Mouse (Mus musculus) lung, postnatal 0 days (tissue): ENCODE measurements around the gene Cklf. TPM values are rescaled to one million over a fixed set of nuclear protein-coding genes. Genes with fewer than 3 reads are reported as not detected.
A peak's percentile ranks its signal among the peaks of the same experiment; 100 is the strongest.
"Not testable (repeated sequence)": the region's sequence is repeated elsewhere in the genome, so short reads cannot be mapped to it uniquely, and the experiment has no call there.

Experiments
- ATAC-seq: fragments of 200-750 bp; cut with Nextera tagmentation; 2 replicates; pipeline ENCODE4 v1.8.0; 2017; ENCODE audit warnings: moderate library complexity
- DNase-seq: peaks from one replicate; pipeline ENCODE4 v3.0.0-alpha.2; 2016; ENCODE audit warnings: low spot score
- H3K27ac ChIP-seq: fragments of 300-500 bp; sonication (generic); 2 replicates; pipeline ENCODE4 v1.5.1; 2014; ENCODE audit warnings: antibody characterized with exemption, mild to moderate bottlenecking, low read length, mixed read lengths
- H3K27me3 ChIP-seq: fragments of 300-500 bp; sonication (generic); replicated peaks from 2 replicates; pipeline ENCODE4 v1.6.1; 2014; ENCODE audit warnings: low read length, mixed read lengths; ENCODE audit not compliant: insufficient read depth
- H3K36me3 ChIP-seq: fragments of 300-500 bp; sonication (generic); 2 replicates; pipeline ENCODE4 v1.6.1; 2014; ENCODE audit warnings: low read length, mixed read lengths; ENCODE audit not compliant: insufficient read depth
- H3K4me1 ChIP-seq: fragments of 300-500 bp; sonication (generic); 2 replicates; pipeline ENCODE4 v1.6.1; 2014; ENCODE audit warnings: antibody characterized with exemption, low read depth, low read length, mixed read lengths; ENCODE audit not compliant: insufficient read depth
- H3K4me2 ChIP-seq: fragments of 300-500 bp; sonication (generic); replicated peaks from 2 replicates; pipeline ENCODE4 v1.6.1; 2014; ENCODE audit warnings: low read depth, mild to moderate bottlenecking, low read length, moderate library complexity, mixed read lengths
- H3K4me3 ChIP-seq: fragments of 300-500 bp; sonication (generic); 2 replicates; pipeline ENCODE4 v1.5.1; 2014; ENCODE audit warnings: low read depth, low read length
- H3K9ac ChIP-seq: fragments of 300-500 bp; sonication (generic); replicated peaks from 2 replicates; pipeline ENCODE4 v1.6.1; 2014; ENCODE audit warnings: low read depth, mild to moderate bottlenecking
- H3K9me3 ChIP-seq: fragments of 300-500 bp; sonication (generic); 2 replicates; pipeline ENCODE4 v1.6.1; 2016; ENCODE audit warnings: low read length, mixed read lengths
- CTCF ChIP-seq: IDR thresholded peaks from 2 replicates; pipeline ENCODE4 v1.5.1; 2016; ENCODE audit warnings: antibody characterized with exemption, mild to moderate bottlenecking
- EP300 ChIP-seq: IDR thresholded peaks from 2 replicates; pipeline ENCODE4 v1.6.1; 2016; ENCODE audit warnings: antibody characterized with exemption, mild to moderate bottlenecking, control low read depth
- WGBS: fragments of 180-500 bp; shearing (Covaris S2); extraction: QIAGEN DNeasy Blood & Tissue Kit; methylation state at CpG from one replicate; pipeline ENCODE4 v1.1.7; 2014; 5-methylcytosine and 5-hydroxymethylcytosine counted together
- polyA plus RNA-seq: library from polyadenylated mRNA; unstranded; fragments of >200 nt; fragmentation: Nextera tagmentation; extraction: Ambion mirVana; gene quantifications from 2 replicates; pipeline ENCODE4 v1.2.1, GENCODE M21; 2015

Gene Cklf
- polyA plus RNA-seq, 1 experiment from 2014 or later = 29.2 TPM

DNA sequence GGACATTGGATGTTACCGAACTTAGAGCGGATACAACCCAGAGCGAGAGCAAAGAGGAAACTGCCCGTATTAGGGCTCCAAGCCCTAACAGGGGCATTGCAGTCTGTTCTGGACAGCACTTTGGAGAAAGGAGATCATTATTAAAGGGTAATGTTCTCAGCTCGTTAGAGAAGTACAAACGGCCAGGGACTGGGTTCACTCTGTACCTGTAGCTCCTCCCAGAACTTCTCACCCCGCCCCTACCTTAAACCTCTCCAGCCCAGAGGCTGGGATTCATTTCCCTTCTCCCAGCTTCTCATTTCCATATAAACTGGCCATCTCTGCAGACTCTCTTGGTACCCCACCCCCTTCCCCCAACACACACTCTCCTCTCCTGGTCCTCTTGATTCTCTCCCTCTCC lies 800 bp downstream of the Cklf start:
- Histone ChIP-seq H3K4me2 (peak overlapping the region; percentile 87), H3K9me3 (no peaks in the 10 kb centered on the region), H3K9ac (peak overlapping the region; percentile 48; the same call in 1 of the 2 replicates), H3K4me3 (peak overlapping the region; percentile 64), H3K27me3 (no peaks in the 10 kb centered on the region), H3K27ac (no peak overlapping the region), H3K36me3 (no peaks in the 10 kb centered on the region), H3K4me1 (peaks cover 4% of the 10 kb centered on the region; the same call in 1 of the 2 replicates)
- ATAC-seq (no peak), DNase-seq (peak; percentile 54)
- WGBS = under 1% methylated on average over 7 of the region's 7 CpGs
- TF ChIP-seq CTCF (no peak), EP300 (no peak)

- Histone ChIP-seq H3K36me3 (peaks cover 3% of the 10 kb centered on the region; the same call in 1 of the 2 replicates), H3K9me3 (no peaks in the 10 kb centered on the region), H3K4me2 (no peak overlapping the region), H3K27me3 (no peaks in the 10 kb centered on the region), H3K27ac (no peak overlapping the region), H3K9ac (no peak overlapping the region), H3K4me1 (peaks cover 4% of the 10 kb centered on the region; the same call in 1 of the 2 replicates), H3K4me3 (no peak overlapping the region)
- 86% methylated on average over 3 of the region's 3 CpGs for WGBS
- DNase-seq (no peak), ATAC-seq (no peak)
- TF ChIP-seq CTCF (peak; percentile 59), EP300 (no peak)
Measured at GRCm38 (mm10) chr8:104253016-104253415, 2.4 kb downstream of the Cklf start.

GRCm38 (mm10) chr8:104261802-104262201 lies 11.1 kb downstream of the Cklf start:
- peaks cover 18% of the 10 kb centered on the region; the same call in 1 of the 2 replicates for H3K36me3 ChIP-seq
- H3K4me2 ChIP-seq, H3K9ac ChIP-seq, H3K4me1 ChIP-seq, H3K27ac ChIP-seq, H3K27me3 ChIP-seq, DNase-seq, H3K9me3 ChIP-seq, H3K4me3 ChIP-seq, ATAC-seq: not testable (repeated sequence)
- 96% methylated on average over 5 of the region's 5 CpGs for WGBS

DNA sequence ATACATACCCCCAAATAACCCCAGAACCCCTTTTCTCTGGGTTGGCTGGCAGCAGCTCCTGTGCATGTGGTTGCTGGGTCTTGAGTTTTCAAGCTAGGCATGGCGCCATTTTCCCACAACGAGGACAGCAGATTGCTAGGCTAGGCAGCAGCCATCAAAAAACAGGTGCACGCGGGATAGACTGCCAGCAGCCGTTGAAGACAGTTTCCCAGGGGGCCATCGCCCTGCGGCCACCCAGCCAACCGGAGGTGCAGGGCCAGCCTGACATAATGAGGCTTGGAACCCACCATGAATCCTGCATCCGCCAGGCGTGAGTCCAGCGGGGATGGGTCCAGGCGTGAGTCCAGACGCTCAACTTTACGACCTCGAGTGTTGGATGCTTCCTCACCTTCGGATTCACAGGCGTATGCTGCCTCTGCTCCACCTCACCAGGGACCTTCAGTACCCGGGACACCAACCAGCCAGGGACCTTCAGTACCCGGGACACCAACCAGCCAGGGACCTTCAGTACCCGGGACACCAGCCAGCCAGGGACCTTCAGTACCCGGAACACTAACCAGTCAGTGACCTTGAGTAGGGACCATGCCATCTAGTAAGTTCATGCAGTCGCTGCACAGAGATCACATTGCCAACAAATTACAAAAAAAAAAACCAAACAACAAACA lies 13.7 kb downstream of the Cklf start:
- H3K4me3 ChIP-seq, H3K4me2 ChIP-seq, H3K9me3 ChIP-seq, H3K27ac ChIP-seq, H3K9ac ChIP-seq, H3K4me1 ChIP-seq, H3K27me3 ChIP-seq, H3K36me3 ChIP-seq, DNase-seq, ATAC-seq: not testable (repeated sequence)
- 98% methylated on average over 22 of the region's 22 CpGs for WGBS

- no peak for ATAC-seq
- no peak for TF ChIP-seq CTCF
- TF ChIP-seq EP300 = no peak
- Histone ChIP-seq H3K36me3 (peaks cover 5% of the 10 kb centered on the region; the same call in 1 of the 2 replicates), H3K27ac (no peak overlapping the region), H3K9ac (no peak overlapping the region), H3K4me3 (no peak overlapping the region), H3K4me2 (no peak overlapping the region), H3K27me3 (no peaks in the 10 kb centered on the region), H3K4me1 (no peaks in the 10 kb centered on the region), H3K9me3 (no peaks in the 10 kb centered on the region)
- DNase-seq = no peak
Measured at GRCm38 (mm10) chr8:104268368-104268767, 17.7 kb downstream of the Cklf start.

DNA sequence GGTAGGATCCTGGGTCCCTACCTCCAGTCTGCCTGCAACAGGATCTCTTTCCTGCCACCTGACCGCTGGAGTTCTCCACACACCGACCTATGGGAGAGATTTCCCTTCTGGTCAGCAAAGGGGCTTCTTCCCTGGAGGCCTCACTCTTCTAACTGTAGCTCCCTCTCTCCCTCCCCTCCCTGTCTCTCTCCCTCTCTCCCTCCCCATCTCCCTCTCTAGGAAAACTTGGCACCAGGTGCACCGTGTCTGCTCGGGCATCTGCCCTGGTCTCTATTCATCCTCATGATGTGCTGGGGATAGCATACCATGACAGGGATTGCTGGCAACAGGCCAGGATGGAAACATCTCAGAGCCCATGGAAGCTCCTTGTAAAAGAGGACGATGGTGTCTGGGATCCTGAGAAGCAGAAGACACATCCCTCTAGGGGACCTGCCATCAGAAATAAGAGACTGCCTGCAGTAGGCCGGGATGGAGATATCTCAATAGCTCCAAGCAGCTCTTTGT lies 18.3 kb downstream of the Cklf start:
- 80% methylated on average over 6 of the region's 6 CpGs for WGBS
- no peaks in the 10 kb centered on the region for H3K9me3 ChIP-seq
- no peak overlapping the region for H3K9ac ChIP-seq
- no peak overlapping the region for H3K27ac ChIP-seq
- no peaks in the 10 kb centered on the region for H3K4me1 ChIP-seq
- no peak overlapping the region for H3K4me2 ChIP-seq
- H3K27me3 ChIP-seq = no peaks in the 10 kb centered on the region
- H3K36me3 ChIP-seq = peaks cover under 1% of the 10 kb centered on the region; the same call in 1 of the 2 replicates
- TF ChIP-seq EP300 (no peak), CTCF (no peak)
- no peak for ATAC-seq
- H3K4me3 ChIP-seq = no peak overlapping the region
- DNase-seq = no peak

DNA sequence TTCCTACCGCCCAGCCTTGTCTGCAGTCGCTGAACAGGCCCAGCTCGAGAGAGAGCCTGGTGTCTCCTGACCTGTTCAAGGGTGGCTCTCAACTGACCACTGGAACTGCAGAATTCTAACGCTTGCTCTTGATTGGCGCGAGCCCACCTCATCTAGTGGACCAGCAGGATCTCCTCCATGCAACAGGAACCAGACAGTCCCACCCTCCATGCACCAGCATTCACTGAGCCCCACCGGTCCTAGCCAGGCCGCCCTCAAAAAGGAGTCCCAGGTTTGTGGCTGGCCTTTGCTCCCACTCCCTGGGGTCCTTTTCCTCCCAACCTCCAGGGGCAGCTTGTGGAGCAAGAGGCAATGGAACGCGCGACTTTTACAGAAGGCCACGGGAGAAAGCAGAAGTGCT lies 42.4 kb downstream of the Cklf start, which contains the start of gene Cmtm2a:
TSS of gene Cmtm2a (minus strand) at position 101 of the 400 bp plus-strand sequence.
- not testable (repeated sequence) for DNase-seq, ATAC-seq, H3K4me3 ChIP-seq, H3K9ac ChIP-seq, H3K4me1 ChIP-seq, H3K27me3 ChIP-seq, H3K4me2 ChIP-seq, H3K36me3 ChIP-seq, H3K9me3 ChIP-seq, H3K27ac ChIP-seq
- WGBS = 80% methylated on average over 12 of the region's 12 CpGs
